Mouse (Mus musculus) retina, postnatal 1 day (tissue): ENCODE measurements around the gene Gm20388.

Experiments used
- DNase-seq: peaks from one replicate; pipeline ENCODE4 v3.0.0-alpha.2; 2012

Gm20388 gene

GRCm38 (mm10) chr8:121016621-121017020 lies 1106.0 kb downstream of the Gm20388 start:
- DNase-seq = no peak

- DNase-seq = no peak
Measured at GRCm38 (mm10) chr8:121018236-121018635, 1107.6 kb downstream of the Gm20388 start.

GRCm38 (mm10) chr8:121021488-121021887 lies 1110.8 kb downstream of the Gm20388 start:
- DNase-seq = no peak

- no peak for DNase-seq
Measured at GRCm38 (mm10) chr8:121023003-121023402, 1112.4 kb downstream of the Gm20388 start.

GRCm38 (mm10) chr8:121023736-121024135 lies 1113.1 kb downstream of the Gm20388 start:
- no peak for DNase-seq

GRCm38 (mm10) chr8:121025486-121025885 lies 1114.8 kb downstream of the Gm20388 start:
- no peak for DNase-seq

GRCm38 (mm10) chr8:121027787-121028186 lies 1117.1 kb downstream of the Gm20388 start:
- no peak for DNase-seq

- DNase-seq = no peak
Measured at GRCm38 (mm10) chr8:121029076-121029475, 1118.4 kb downstream of the Gm20388 start.

- DNase-seq = peak; percentile 28
Measured at GRCm38 (mm10) chr8:121030496-121031040, 1119.9 kb downstream of the Gm20388 start.

- DNase-seq = no peak
Measured at GRCm38 (mm10) chr8:121033299-121034013, 1122.8 kb downstream of the Gm20388 start.

GRCm38 (mm10) chr8:121035611-121036010 lies 1125.0 kb downstream of the Gm20388 start:
- no peak for DNase-seq

- DNase-seq = no peak
Measured at GRCm38 (mm10) chr8:121043719-121044440, 1133.2 kb downstream of the Gm20388 start.

- DNase-seq = no peak
Measured at GRCm38 (mm10) chr8:121047441-121047840, 1136.8 kb downstream of the Gm20388 start.

GRCm38 (mm10) chr8:121058081-121058480 lies 1147.4 kb downstream of the Gm20388 start:
- DNase-seq = no peak

- DNase-seq = no peak
Measured at GRCm38 (mm10) chr8:121059098-121059497, 1148.5 kb downstream of the Gm20388 start.

GRCm38 (mm10) chr8:121062521-121062920 lies 1151.9 kb downstream of the Gm20388 start:
- no peak for DNase-seq

- peak; percentile 79 for DNase-seq
Measured at GRCm38 (mm10) chr8:121063649-121064048, 1153.0 kb downstream of the Gm20388 start.

- peak; percentile 71 for DNase-seq
Measured at GRCm38 (mm10) chr8:121071454-121071853, 1160.8 kb downstream of the Gm20388 start.

GRCm38 (mm10) chr8:121072406-121073130 lies 1161.9 kb downstream of the Gm20388 start:
- no peak for DNase-seq

- DNase-seq = no peak
Measured at GRCm38 (mm10) chr8:121073174-121074107, 1162.8 kb downstream of the Gm20388 start.

GRCm38 (mm10) chr8:121074108-121074847 lies 1163.6 kb downstream of the Gm20388 start:
- DNase-seq = no peak

- no peak for DNase-seq
Measured at GRCm38 (mm10) chr8:121074848-121075145, 1164.2 kb downstream of the Gm20388 start.
